Mouse (Mus musculus) thymus, postnatal 14 days (tissue): ENCODE measurements at regions not wholly inside any gene's neighbourhood (a gene's known extent, or its start where the extent isn't known, plus 50 kb on each side); places are given as distances from the start of the nearest gene placed in this dataset.

ENCODE experiments used
- DNase-seq: peaks from one replicate; pipeline ENCODE4 v3.0.0; 2021

DNA sequence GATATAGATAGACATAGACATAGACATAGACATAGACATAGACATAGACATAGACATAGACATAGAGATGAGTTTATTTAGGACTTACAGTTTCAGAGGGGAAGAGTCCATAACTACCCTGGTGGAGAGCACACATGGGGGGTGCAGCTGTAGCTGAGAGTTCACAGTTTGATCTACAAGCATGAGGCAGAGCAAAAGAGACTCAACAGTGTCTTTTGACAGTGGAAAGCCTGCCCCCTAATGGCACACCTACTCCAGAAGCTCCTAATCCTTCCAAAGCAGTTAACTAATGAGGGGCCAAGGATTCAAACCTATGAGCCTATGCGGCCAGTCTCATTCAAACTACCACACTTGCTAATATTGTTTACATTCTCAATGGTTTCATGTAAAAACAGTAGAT is 487.2 kb upstream of the Pkn2 start:
- DNase-seq: no peak

DNA sequence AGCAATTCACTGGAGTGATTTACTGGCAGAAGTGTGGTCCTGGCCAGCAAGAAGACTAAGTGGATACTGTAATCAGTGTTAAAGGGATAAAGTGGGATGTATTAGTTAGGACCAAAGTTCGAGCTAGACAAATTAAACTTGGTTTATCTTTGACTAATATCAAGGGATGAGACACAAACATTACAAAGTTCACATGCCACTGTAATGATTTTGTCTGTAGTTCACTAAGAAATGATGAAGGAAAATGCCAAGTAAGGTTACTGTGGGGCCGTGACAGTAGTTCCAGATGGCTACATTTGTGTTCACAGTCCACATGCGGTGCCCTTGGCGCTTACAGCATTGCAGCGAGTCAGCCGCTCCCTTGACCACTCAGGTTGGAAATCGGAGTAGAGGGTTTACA is 458.2 kb upstream of the Pkn2 start:
- DNase-seq: no peak

GRCm38 (mm10) chr3:143333339-143333738 is 451.5 kb upstream of the Pkn2 start:
- no peak for DNase-seq

- DNase-seq: no peak
Observed at GRCm38 (mm10) chr3:143328521-143328920, 446.7 kb upstream of the Pkn2 start.

- DNase-seq: no peak
Observed at GRCm38 (mm10) chr3:143327652-143328051, 445.8 kb upstream of the Pkn2 start.

GRCm38 (mm10) chr3:143316457-143316856 is 434.7 kb upstream of the Pkn2 start:
- no peak for DNase-seq

DNA sequence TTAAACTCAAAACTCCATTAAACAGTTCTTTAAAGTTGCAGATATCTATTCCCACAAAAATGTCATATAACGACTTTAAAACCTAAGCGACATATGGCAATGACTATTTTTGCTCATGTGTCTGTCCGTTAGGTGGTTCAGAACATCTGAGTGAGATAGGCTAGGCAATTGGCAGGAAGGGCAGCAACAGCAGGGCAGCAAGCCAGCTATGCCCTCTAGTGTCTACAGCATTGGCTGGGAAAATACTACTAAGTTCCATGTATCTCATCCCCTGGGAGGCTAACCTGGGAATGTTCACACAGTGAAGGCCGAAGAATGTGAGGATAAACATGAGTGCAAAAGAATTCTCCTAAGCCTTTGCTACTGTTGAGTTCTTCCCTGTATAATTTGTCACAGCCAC is 410.0 kb upstream of the Pkn2 start:
- no peak for DNase-seq

- DNase-seq: no peak
Observed at GRCm38 (mm10) chr3:143264132-143264531, 382.3 kb upstream of the Pkn2 start.

DNA sequence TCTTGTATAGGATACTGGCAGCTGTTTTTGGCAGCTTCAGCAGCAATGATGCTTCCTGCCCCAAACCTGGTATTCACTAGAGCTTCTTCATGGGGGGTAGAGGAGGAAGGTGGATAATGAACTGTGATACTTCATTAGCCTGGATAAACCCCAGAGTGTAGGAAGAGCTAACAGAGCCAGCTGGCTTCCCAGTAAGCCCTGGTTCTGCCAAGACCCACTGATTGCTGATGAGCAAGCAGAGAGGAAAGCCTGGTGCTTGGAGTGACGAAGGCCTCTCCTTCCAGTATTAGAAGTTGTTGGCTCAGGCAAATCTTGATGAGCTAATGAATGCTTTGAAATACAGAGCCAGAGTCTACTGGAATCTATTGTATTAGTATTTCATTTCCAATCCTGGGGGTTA is 370.8 kb upstream of the Pkn2 start:
- no peak for DNase-seq

DNA sequence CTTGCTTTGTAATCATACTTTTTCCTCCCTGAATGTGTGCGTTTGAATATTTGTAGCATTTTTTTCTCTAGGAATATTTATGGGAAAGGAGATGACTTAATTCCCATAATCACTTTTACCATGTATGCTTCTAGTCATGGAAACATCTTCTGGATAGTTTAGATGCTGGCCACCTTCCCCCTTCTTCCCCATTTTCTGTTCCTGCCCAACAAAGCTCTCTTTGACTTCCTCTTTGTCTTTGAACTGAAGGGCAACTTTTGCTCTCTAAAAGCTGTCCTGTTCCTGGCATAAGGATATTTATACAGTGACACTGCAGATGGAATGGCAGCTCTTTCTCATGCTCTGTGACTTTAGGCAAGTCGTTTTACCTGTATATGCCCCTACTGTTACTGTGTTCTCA is 370.2 kb upstream of the Pkn2 start:
- DNase-seq: no peak

GRCm38 (mm10) chr3:143242691-143243090 is 360.9 kb upstream of the Pkn2 start:
- no peak for DNase-seq

- DNase-seq: no peak
Observed at GRCm38 (mm10) chr3:143240545-143241383, 359.0 kb upstream of the Pkn2 start.

GRCm38 (mm10) chr3:143238546-143238945 is 356.7 kb upstream of the Pkn2 start:
- no peak for DNase-seq

- no peak for DNase-seq
Observed at GRCm38 (mm10) chr3:143223999-143224729, 342.4 kb upstream of the Pkn2 start.

DNA sequence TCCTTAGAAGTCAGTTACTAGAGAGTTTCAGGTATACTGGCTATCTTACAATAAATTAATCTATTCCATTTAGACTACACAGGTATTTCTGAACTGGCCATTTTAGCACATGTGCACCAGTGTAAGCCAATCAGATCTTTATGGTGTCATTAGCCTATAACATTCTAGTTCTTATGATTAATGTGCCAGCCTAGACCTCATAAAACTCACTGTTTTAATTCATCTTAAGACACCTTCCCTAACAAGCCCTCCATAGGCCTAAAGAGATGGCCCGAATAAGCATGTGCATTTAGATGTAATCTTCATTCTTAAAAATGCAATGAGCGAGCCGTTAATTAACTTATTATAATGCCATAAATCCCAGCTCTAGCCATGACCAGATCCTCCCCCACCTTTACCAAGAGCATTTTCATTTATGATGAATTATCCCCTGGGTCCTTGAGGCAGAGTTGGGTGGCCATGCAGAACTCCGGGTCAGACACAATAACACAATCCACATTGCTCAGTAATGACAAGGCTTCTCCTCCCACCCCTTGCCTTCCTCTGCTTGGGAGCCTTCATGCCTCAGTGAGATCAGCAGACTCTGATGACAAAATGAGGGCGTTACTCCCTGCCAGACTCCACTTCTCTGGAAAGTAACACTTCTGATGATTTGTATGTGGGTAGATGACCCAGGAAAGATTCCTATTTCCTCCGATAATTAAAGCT is 311.6 kb upstream of the Pkn2 start:
- no peak for DNase-seq

DNA sequence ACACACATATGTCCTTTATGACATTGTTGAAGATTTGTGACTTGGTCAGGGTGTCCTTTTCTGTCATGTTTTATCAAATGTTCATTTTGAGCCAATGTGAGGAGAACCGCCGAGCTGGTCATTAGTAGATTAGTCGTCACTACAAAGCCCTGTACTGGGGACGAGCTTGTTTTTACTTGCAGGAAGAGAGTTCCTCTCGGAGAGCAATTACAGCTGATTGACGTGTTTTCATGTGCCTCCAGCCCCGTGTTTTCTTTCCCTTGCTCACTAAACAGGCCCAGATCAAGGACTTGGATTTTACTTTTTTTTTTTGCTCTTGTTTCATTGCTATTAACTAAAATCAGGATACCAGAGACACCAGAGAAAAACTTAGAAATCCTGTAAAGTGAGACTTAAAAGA is 307.1 kb upstream of the Pkn2 start:
- DNase-seq: no peak

GRCm38 (mm10) chr3:143173971-143174370 is 292.2 kb upstream of the Pkn2 start:
- no peak for DNase-seq

DNA sequence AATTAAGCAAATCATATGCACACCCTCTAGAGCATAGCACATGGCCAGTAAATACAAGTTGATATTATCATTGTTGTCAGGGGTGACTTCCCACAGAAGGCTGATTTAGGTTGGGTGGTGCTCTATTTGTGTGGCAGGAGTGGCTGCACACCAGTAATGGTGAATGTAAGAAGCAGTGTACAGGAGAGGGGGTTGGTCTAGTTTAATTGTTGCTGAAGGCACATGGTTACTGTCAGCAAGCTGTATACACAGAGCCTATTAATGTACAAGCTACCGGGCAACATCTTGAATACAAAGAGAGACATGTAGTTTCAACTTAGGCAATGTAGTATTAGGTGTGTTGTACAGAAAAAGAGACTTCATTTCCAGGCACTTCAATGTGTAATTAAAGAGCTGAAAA is 280.6 kb upstream of the Pkn2 start:
- no peak for DNase-seq

- no peak for DNase-seq
Observed at GRCm38 (mm10) chr3:143161993-143162392, 280.2 kb upstream of the Pkn2 start.

DNA sequence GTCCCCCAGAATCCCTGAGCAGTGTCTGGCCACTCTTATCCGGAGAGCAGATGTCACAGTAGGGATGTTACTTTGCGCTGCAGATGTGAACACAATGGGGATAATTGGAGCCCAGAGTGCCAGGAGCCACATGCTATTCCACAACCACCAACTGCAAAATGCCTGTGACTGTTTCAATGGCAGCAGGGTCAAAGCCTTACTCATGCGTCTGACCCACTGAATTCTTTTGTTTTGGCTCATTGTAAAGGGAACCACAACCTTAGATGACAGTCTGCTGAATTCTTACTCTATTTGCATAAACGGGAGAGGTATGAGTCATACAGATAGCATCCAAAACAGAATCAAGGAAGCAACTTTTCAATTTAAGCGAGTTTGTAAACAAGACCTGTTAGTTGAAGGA is 276.8 kb upstream of the Pkn2 start:
- DNase-seq: no peak

- DNase-seq: no peak
Observed at GRCm38 (mm10) chr3:143156733-143157524, 275.1 kb upstream of the Pkn2 start.

GRCm38 (mm10) chr3:143156174-143156573 is 274.4 kb upstream of the Pkn2 start:
- DNase-seq: no peak

DNA sequence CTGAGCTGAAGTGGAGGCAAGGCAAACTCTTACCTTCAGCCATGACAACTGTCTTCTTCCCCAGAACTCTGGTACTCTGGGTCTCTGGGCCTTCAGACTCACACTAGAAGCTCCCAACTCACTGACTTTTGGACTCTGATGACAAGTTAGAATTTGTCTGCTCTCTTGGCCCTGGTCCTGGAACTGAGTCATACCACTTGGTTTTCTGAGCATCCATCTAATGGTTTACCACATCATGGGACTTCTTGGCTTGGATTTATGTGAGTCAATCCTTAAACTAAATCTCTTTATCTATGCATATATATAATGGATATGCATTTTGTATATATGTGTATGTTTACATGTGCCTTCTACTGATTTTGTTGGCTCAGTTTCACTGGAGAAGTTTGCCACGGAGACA is 273.8 kb upstream of the Pkn2 start:
- DNase-seq: no peak
